Comparison of ENCODE assay signal across 31 mouse cellular contexts in the genomic region with DNA sequence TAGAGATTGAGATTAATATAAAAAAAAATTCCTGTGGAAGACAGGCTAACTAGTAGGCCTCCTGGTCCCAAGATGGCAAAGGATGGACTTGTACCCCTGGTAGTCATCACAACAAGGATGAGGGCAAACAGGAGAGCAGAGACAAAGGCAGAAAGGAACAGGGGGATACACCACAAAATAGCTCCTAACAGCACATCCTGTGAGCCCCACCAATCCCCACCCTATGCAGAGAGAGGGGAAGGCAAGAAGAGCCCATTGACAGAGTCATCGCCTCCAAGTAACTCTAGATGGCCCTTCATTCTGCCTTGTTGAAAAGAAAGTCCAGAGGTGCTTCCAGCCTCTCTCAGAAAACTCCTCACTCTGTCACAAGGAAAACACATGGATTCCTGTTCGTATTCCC.
"Had no signal": no experiment of that assay in that cellular context is flagged by ENCODE, and none has a peak within 500 bp of the region (broad histone marks: within the 10 kb centered on the region; RNA-seq: fewer than 3 reads in every experiment).

No protein-coding gene starts in this region.

- H3K36me3 ChIP-seq: limb, embryonic 10.5 days; limb, embryonic 12.5 days; limb, embryonic 13.5 days; limb, embryonic 15.5 days; liver, embryonic 12.5 days; liver, embryonic 13.5 days; liver, embryonic 15.5 days; lung, embryonic 15.5 days; midbrain, embryonic 10.5 days; midbrain, embryonic 12.5 days; midbrain, embryonic 13.5 days; midbrain, embryonic 15.5 days; neural tube, embryonic 12.5 days had no signal

- H3K4me1 ChIP-seq: limb, embryonic 10.5 days; limb, embryonic 12.5 days; limb, embryonic 13.5 days; limb, embryonic 15.5 days; liver, embryonic 12.5 days; liver, embryonic 13.5 days; liver, embryonic 15.5 days; lung, embryonic 15.5 days; megakaryocyte, embryonic 14.5 days; midbrain, embryonic 10.5 days; midbrain, embryonic 12.5 days; midbrain, embryonic 13.5 days; midbrain, embryonic 15.5 days; neural tube, embryonic 12.5 days had no signal

- H3K27ac ChIP-seq: left cerebral cortex, adult 2 months; limb, embryonic 10.5 days; limb, embryonic 12.5 days; limb, embryonic 13.5 days; limb, embryonic 15.5 days; liver, embryonic 12.5 days; liver, embryonic 13.5 days; liver, embryonic 14.5 days; liver, embryonic 15.5 days; lung, embryonic 15.5 days; macrophage; midbrain, embryonic 10.5 days; midbrain, embryonic 12.5 days; midbrain, embryonic 13.5 days; midbrain, embryonic 15.5 days; neural tube, embryonic 12.5 days had no signal

- DNase-seq: left cerebral cortex, postnatal 4 days; liver; liver, embryonic 13.5 days; liver, postnatal 0 days; lung, adult 18-20 months; lung, adult 2 months; lung, embryonic 14.5 days; lung, postnatal 10 days; lung, postnatal 14 days; lung, postnatal 36 days; lung, postnatal 4 days; midbrain, embryonic 14.5 days had no signal

- ATAC-seq: liver, embryonic 12.5 days; liver, postnatal 0 days; lung, postnatal 0 days; midbrain, embryonic 13.5 days; midbrain, embryonic 15.5 days had no signal

- H3K9ac ChIP-seq: limb, embryonic 12.5 days; limb, embryonic 13.5 days; limb, embryonic 15.5 days; liver, embryonic 12.5 days; liver, embryonic 13.5 days; liver, embryonic 14.5 days; liver, embryonic 15.5 days; liver, postnatal 0 days; lung, embryonic 14.5 days; lung, embryonic 15.5 days; midbrain, embryonic 12.5 days; midbrain, embryonic 13.5 days; midbrain, embryonic 15.5 days; neural tube, embryonic 12.5 days had no signal

- H3K27me3 ChIP-seq: limb, embryonic 12.5 days; limb, embryonic 13.5 days; limb, embryonic 15.5 days; liver, embryonic 12.5 days; liver, embryonic 13.5 days; liver, embryonic 15.5 days; lung, embryonic 15.5 days; megakaryocyte, embryonic 14.5 days; midbrain, embryonic 12.5 days; midbrain, embryonic 13.5 days; midbrain, embryonic 15.5 days; neural tube, embryonic 12.5 days had no signal

- H3K4me3 ChIP-seq: left cerebral cortex, adult 2 months; limb, embryonic 10.5 days; limb, embryonic 12.5 days; limb, embryonic 13.5 days; limb, embryonic 15.5 days; liver, embryonic 12.5 days; liver, embryonic 13.5 days; liver, embryonic 15.5 days; lung, embryonic 15.5 days; megakaryocyte, embryonic 14.5 days; midbrain, embryonic 10.5 days; midbrain, embryonic 12.5 days; midbrain, embryonic 13.5 days; midbrain, embryonic 15.5 days; myocyte; neural tube, embryonic 12.5 days had no signal

- H3K9me3 ChIP-seq: limb, embryonic 10.5 days; limb, embryonic 12.5 days; limb, embryonic 13.5 days; limb, embryonic 15.5 days; liver, embryonic 12.5 days; liver, embryonic 13.5 days; liver, embryonic 15.5 days; lung, embryonic 15.5 days; midbrain, embryonic 10.5 days; midbrain, embryonic 12.5 days; midbrain, embryonic 13.5 days; midbrain, embryonic 15.5 days; neural tube, embryonic 12.5 days had no signal

- H3K4me2 ChIP-seq: limb, embryonic 12.5 days; limb, embryonic 13.5 days; limb, embryonic 15.5 days; liver, embryonic 11.5 days; liver, embryonic 12.5 days; liver, embryonic 13.5 days; liver, embryonic 15.5 days; lung, embryonic 14.5 days; lung, embryonic 15.5 days; midbrain, embryonic 12.5 days; midbrain, embryonic 13.5 days; midbrain, embryonic 15.5 days; neural tube, embryonic 12.5 days had no signal
